Comparison of ENCODE assay signal across 8 mouse cellular contexts in the genomic region with DNA sequence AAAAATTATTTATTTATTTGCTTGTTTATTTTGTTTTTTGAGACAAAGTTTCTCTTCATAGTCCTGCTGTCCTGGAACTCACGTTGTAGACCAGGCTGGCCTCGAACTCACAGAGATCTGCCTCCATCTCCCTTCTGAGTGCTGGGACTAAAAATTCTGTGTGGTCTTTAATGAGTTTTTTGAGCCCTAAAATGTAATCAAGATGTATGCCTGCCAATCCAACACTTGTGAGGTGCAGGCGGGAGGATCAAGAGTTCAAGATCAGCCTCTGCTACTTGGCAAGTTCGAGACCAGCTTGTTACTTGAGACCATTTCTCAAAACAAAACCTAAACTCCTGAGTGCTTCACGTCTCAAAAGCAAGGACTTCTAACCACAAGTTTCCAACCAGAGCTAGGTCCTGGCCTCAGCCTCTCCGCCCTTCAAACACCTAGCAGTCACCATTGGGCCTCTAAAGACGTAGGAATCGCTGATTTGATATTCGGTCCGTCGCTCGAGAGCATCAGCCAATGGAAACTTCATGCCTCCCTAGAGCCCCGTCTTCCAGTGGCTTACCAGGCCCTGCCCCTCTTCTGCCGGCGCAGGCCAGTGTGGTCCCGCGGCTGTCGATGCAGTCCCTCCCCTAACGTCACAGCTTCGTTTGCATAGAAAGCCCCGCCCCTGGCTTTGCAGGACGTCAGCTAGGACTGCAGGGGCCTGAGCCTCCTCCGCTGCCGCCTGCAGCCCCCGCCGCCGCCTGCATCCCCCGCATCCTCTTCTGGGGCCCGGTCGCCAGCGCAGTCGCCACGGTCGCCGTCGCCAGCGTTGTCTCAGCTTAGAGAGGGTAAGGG. TPM values are rescaled to one million over a fixed set of nuclear protein-coding genes. Genes with fewer than 3 reads are reported as not detected.
A peak's percentile ranks its signal among the peaks of the same experiment; 100 is the strongest.
DNase-seq lines count a peak whose midpoint lies in the region; ATAC-seq and TF ChIP-seq lines count a peak whose summit lies in the region.

A gene (plus strand): TSS at position 637 of the 828 bp plus-strand sequence.

- 8% methylated on average over 37 of the region's 37 CpGs for WGBS in heart, embryonic 10.5 days
- 8% methylated on average over 37 of the region's 37 CpGs for WGBS in kidney, embryonic 15.5 days

- H3K9me3 ChIP-seq in heart, embryonic 10.5 days: no peaks in the 10 kb centered on the region
- H3K9me3 ChIP-seq in kidney, embryonic 15.5 days (replicated peaks): no peaks in the 10 kb centered on the region

- H3K4me2 ChIP-seq in kidney, embryonic 15.5 days: peak within 1 kb of the TSS; percentile 95

- peaks cover 33% of the 10 kb centered on the region for H3K4me1 ChIP-seq in bone marrow macrophage, adult 2 months (ENCODE audit: control insufficient read depth, insufficient read depth, low read length)
- H3K4me1 ChIP-seq in embryonic fibroblast, embryonic 13.5 days (ENCODE audit: control insufficient read depth, insufficient read depth, low read length): peaks cover 4% of the 10 kb centered on the region; the same call in 1 of the 2 replicates
- H3K4me1 ChIP-seq in heart, embryonic 10.5 days: peaks cover 42% of the 10 kb centered on the region
- H3K4me1 ChIP-seq in kidney, embryonic 15.5 days: peaks cover 61% of the 10 kb centered on the region

- DNase-seq in A20 (ENCODE audit: low read depth, low spot score) (peak; percentile 99), liver (peak; percentile 97)
- peak; percentile 99 for DNase-seq in heart, embryonic 10.5 days (ENCODE audit: low spot score)
- DNase-seq in spleen, postnatal 4 days (ENCODE audit: low spot score in 2 of 2): peak; percentile 96

- peak within 1 kb of the TSS; percentile 67 for H3K4me3 ChIP-seq in bone marrow macrophage, adult 2 months (ENCODE audit: insufficient read depth, low read length)
- H3K4me3 ChIP-seq in embryonic fibroblast, embryonic 13.5 days (ENCODE audit: insufficient read depth, low read length): peak within 1 kb of the TSS; percentile 55
- peak within 1 kb of the TSS; percentile 74 for H3K4me3 ChIP-seq in heart, embryonic 10.5 days
- peak within 1 kb of the TSS; percentile 74 for H3K4me3 ChIP-seq in kidney, embryonic 15.5 days (replicated peaks)

- peaks cover 19% of the 10 kb centered on the region for H3K27me3 ChIP-seq in heart, embryonic 10.5 days (ENCODE audit: insufficient read depth, poor library complexity, severe bottlenecking)
- 0 out of 2 replicates have a peak, but pooled peaks cover under 1% of the 10 kb centered on the region for H3K27me3 ChIP-seq in kidney, embryonic 15.5 days

- no peak for TF ChIP-seq CTCF in bone marrow macrophage, adult 2 months (IDR thresholded peaks at IDR 0.05; ENCODE audit: low read depth, low read length)
- no peak for TF ChIP-seq CTCF in embryonic fibroblast, embryonic 13.5 days (IDR thresholded peaks at IDR 0.05; ENCODE audit: borderline replicate concordance, insufficient read depth, low read length)

- peaks cover 29% of the 10 kb centered on the region for H3K36me3 ChIP-seq in heart, embryonic 10.5 days
- peaks cover 32% of the 10 kb centered on the region for H3K36me3 ChIP-seq in kidney, embryonic 15.5 days

- peak within 1 kb of the TSS; percentile 62 for H3K27ac ChIP-seq in bone marrow macrophage, adult 2 months (ENCODE audit: insufficient read depth, low read depth, low read length)
- peak within 1 kb of the TSS; percentile 36 for H3K27ac ChIP-seq in embryonic fibroblast, embryonic 13.5 days (ENCODE audit: insufficient read depth, low read length)
- H3K27ac ChIP-seq in heart, embryonic 10.5 days: peak within 1 kb of the TSS; percentile 84
- peak within 1 kb of the TSS; percentile 87 for H3K27ac ChIP-seq in kidney, embryonic 15.5 days

- TF ChIP-seq POLR2A in bone marrow macrophage, adult 2 months (IDR thresholded peaks at IDR 0.05; ENCODE audit: borderline replicate concordance, low read depth, low read length): no peak
- TF ChIP-seq POLR2A in embryonic fibroblast, embryonic 13.5 days (IDR thresholded peaks at IDR 0.05; ENCODE audit: low read depth, low read length): peak; percentile 48

- H3K9ac ChIP-seq in kidney, embryonic 15.5 days: peak within 1 kb of the TSS; percentile 71

- peak; percentile 97 for ATAC-seq in kidney, embryonic 15.5 days (replicated peaks; ENCODE audit: low FRiP score)
- peak; percentile 93 for ATAC-seq in monocyte, adult 5-6 weeks (replicated peaks; ENCODE audit: insufficient number of reproducible peaks, low FRiP score, low TSS enrichment, poor library complexity, severe bottlenecking)

RNA-seq across cellular contexts. Expression of the gene that starts here (rescaled TPM):
- 7.9 and 9.4 TPM in 2 replicates for polyA plus RNA-seq in bone marrow macrophage, adult 2 months (2012; ENCODE audit: insufficient read depth, insufficient read length, missing spikeins)
- 8.6 and 10.2 TPM in 2 replicates for polyA plus RNA-seq in embryonic fibroblast, embryonic 13.5 days (2011; ENCODE audit: insufficient read length, low read depth, missing spikeins)
- 11.2 and 14.2 TPM in 2 replicates for polyA plus RNA-seq in heart, embryonic 10.5 days (2016; fragmentation: Nextera tagmentation; extraction: Ambion mirVana)
- 15.5 and 18.6 TPM in 2 replicates for polyA plus RNA-seq in kidney, embryonic 15.5 days (2015; fragmentation: Nextera tagmentation; extraction: Ambion mirVana)
- total RNA-seq in monocyte, adult 5-6 weeks (2017): 0.85 to 5.4 TPM (median 2.5 TPM) in 3 replicates

Comparison
In these comparisons a context has a peak if more than half of its experiments do, and no peak if none do; other contexts are left out.
1. Peak in every context shown above with its lines: DNase-seq, ATAC-seq, H3K4me3 ChIP-seq and H3K27ac ChIP-seq.
2. H3K27ac ChIP-seq: peak in every context shown above with its lines; median percentile 87 in kidney, embryonic 15.5 days; 84 in heart, embryonic 10.5 days; 62 in bone marrow macrophage, adult 2 months; 36 in embryonic fibroblast, embryonic 13.5 days.